Mouse (Mus musculus): Measurements from ENCODE around the gene Mllt10. TPM values are rescaled to one million over a fixed set of nuclear protein-coding genes. Genes with fewer than 3 reads are reported as not detected.

Gene Mllt10
- polyA plus RNA-seq, 1 experiment from 2014 or later: 61.9 TPM

GRCm38 (mm10) chr2:18219569-18219968 is 164.5 kb downstream of the Mllt10 start:
- ATAC-seq (replicated peaks): no peak
- WGBS: 85% methylated on average over 13 of the region's 13 CpGs
- H3K4me1 ChIP-seq: no peaks in the 10 kb centered on the region

GRCm38 (mm10) chr2:18228486-18229062 is 173.5 kb downstream of the Mllt10 start:
- Histone ChIP-seq H3K4me1 (peaks cover 8% of the 10 kb centered on the region), H3K36me3 (peaks cover 3% of the 10 kb centered on the region; the same call in 1 of the 2 replicates), H3K9me3 (no peaks in the 10 kb centered on the region), H3K27ac (replicated peaks) (no peak overlapping the region), H3K4me3 (no peak overlapping the region), H3K9ac (replicated peaks) (no peak overlapping the region), H3K27me3 (no peaks in the 10 kb centered on the region), H3K4me2 (replicated peaks) (no peak overlapping the region)
- WGBS: 73% methylated on average over 8 of the region's 8 CpGs
- ATAC-seq (replicated peaks): no peak

More at GRCm38 (mm10) chr2:18219569-18219968, 164.5 kb downstream of the Mllt10 start:
- Histone ChIP-seq H3K9ac (replicated peaks) (no peak overlapping the region), H3K4me3 (no peak overlapping the region), H3K36me3 (peaks cover 27% of the 10 kb centered on the region), H3K9me3 (no peaks in the 10 kb centered on the region), H3K4me2 (replicated peaks) (no peak overlapping the region), H3K27ac (replicated peaks) (no peak overlapping the region), H3K27me3 (no peaks in the 10 kb centered on the region)

- Histone ChIP-seq H3K9me3 (no peaks in the 10 kb centered on the region), H3K9ac (replicated peaks) (no peak overlapping the region), H3K4me3 (no peak overlapping the region), H3K36me3 (peaks cover 3% of the 10 kb centered on the region; the same call in 1 of the 2 replicates), H3K27ac (replicated peaks) (no peak overlapping the region), H3K4me1 (peaks cover 12% of the 10 kb centered on the region), H3K4me2 (replicated peaks) (no peak overlapping the region), H3K27me3 (no peaks in the 10 kb centered on the region)
- no peak for ATAC-seq (replicated peaks)
- 15% methylated on average over 2 of the region's 2 CpGs for WGBS
Observed at GRCm38 (mm10) chr2:18229279-18229678, 174.2 kb downstream of the Mllt10 start.

GRCm38 (mm10) chr2:18231143-18231542 is 176.1 kb downstream of the Mllt10 start:
- ATAC-seq (replicated peaks): no peak
- Histone ChIP-seq H3K27ac (replicated peaks) (no peak overlapping the region), H3K4me1 (peaks cover 13% of the 10 kb centered on the region), H3K9me3 (no peaks in the 10 kb centered on the region), H3K4me2 (replicated peaks) (no peak overlapping the region), H3K9ac (replicated peaks) (no peak overlapping the region), H3K4me3 (no peak overlapping the region), H3K36me3 (peaks cover 3% of the 10 kb centered on the region; the same call in 1 of the 2 replicates), H3K27me3 (no peaks in the 10 kb centered on the region)
- WGBS: 80% methylated on average over 4 of the region's 4 CpGs

- ATAC-seq (replicated peaks): peak; percentile 35; the same call in 1 of the 2 replicates
- Histone ChIP-seq H3K9me3 (no peaks in the 10 kb centered on the region), H3K36me3 (peaks cover 3% of the 10 kb centered on the region; the same call in 1 of the 2 replicates), H3K4me2 (replicated peaks) (0 out of 2 replicates have a peak overlapping the region, but pooled peaks have one; percentile 3), H3K27me3 (no peaks in the 10 kb centered on the region), H3K27ac (replicated peaks) (0 out of 2 replicates have a peak overlapping the region, but pooled peaks have one; percentile 19), H3K4me3 (no peak overlapping the region), H3K9ac (replicated peaks) (no peak overlapping the region), H3K4me1 (peaks cover 13% of the 10 kb centered on the region)
- 2% methylated on average over 5 of the region's 5 CpGs for WGBS
Observed at GRCm38 (mm10) chr2:18232883-18233567, 178.0 kb downstream of the Mllt10 start.

- ATAC-seq (replicated peaks): no peak
- no peaks in the 10 kb centered on the region for H3K9me3 ChIP-seq
- peaks cover 3% of the 10 kb centered on the region; the same call in 1 of the 2 replicates for H3K36me3 ChIP-seq
- H3K9ac ChIP-seq (replicated peaks): no peak overlapping the region
- H3K27me3 ChIP-seq: no peaks in the 10 kb centered on the region
- WGBS: 91% methylated on average over 5 of the region's 5 CpGs
- H3K4me2 ChIP-seq (replicated peaks): no peak overlapping the region
- H3K27ac ChIP-seq (replicated peaks): no peak overlapping the region
- H3K4me3 ChIP-seq: no peak overlapping the region
- peaks cover 13% of the 10 kb centered on the region for H3K4me1 ChIP-seq
Observed at GRCm38 (mm10) chr2:18235524-18235923, 180.5 kb downstream of the Mllt10 start.

GRCm38 (mm10) chr2:18249224-18249623 is 194.2 kb downstream of the Mllt10 start:
- Histone ChIP-seq H3K36me3 (peaks cover 20% of the 10 kb centered on the region), H3K4me3 (no peak overlapping the region), H3K27me3 (no peaks in the 10 kb centered on the region), H3K9ac (replicated peaks) (no peak overlapping the region), H3K4me1 (no peaks in the 10 kb centered on the region), H3K27ac (replicated peaks) (no peak overlapping the region), H3K9me3 (no peaks in the 10 kb centered on the region), H3K4me2 (replicated peaks) (no peak overlapping the region)
- ATAC-seq (replicated peaks): no peak
- WGBS: 92% methylated on average over 3 of the region's 3 CpGs

Small RNA genes lying within 50 kb of the gene (microRNA-seq; reads per million reads assigned to microRNA genes)
- not detected for gene Gm23638
- gene Mir7655: 7.2 reads per million, percentile 22 among the genes with 10 or more reads in this experiment

Other genes with a start within 250 kb of the Mllt10 start
- gene H2al2a, start 58.3 kb upstream of the Mllt10 start, polyA plus RNA-seq (2015; fragmentation: Nextera tagmentation; extraction: Ambion mirVana): not detected in 2 replicates
- 14.7 and 16.6 TPM in 2 replicates for gene A930004D18Rik, start 17.5 kb upstream of the Mllt10 start, polyA plus RNA-seq (2015; fragmentation: Nextera tagmentation; extraction: Ambion mirVana)
- gene Skida1, start 6.2 kb upstream of the Mllt10 start, polyA plus RNA-seq (2015; fragmentation: Nextera tagmentation; extraction: Ambion mirVana): 10.9 and 13.8 TPM in 2 replicates